Mouse (Mus musculus): ENCODE results near the gene Plekhh2. TPM values are rescaled to one million over a fixed set of nuclear protein-coding genes. Genes with fewer than 3 reads are reported as not detected.

Plekhh2 gene
- polyA plus RNA-seq, 1 experiment: 0.63 TPM

DNA sequence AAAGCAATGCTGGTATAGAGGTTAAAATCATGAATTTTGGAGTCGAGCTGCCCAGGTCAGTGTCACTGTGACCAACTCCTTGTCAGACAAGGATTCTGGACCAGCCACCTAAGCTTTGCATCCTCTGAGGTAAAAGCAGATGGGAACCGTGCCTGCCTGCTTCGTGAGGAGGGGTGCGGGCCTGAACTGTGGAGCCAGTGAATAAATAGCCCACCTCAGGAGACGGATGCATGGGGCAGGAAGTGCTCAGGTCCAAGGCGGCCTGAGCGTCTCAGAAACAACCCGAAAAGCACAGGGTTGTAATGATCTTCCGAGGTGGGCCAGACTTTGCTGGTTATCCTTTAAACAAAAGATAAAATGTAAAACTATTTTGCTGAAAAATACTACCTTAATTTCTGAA lies 133.4 kb downstream of the Plekhh2 start:
- Histone ChIP-seq H3K27ac (ENCODE audit: insufficient read depth, low read depth, low read length) (no peak overlapping the region), H3K4me3 (ENCODE audit: insufficient read depth, low read length) (no peak overlapping the region), H3K4me1 (ENCODE audit: control insufficient read depth, insufficient read depth, low read length) (peaks cover 18% of the 10 kb centered on the region)
- TF ChIP-seq CTCF (IDR thresholded peaks at IDR 0.05; ENCODE audit: low read depth, low read length): no peak
- TF ChIP-seq POLR2A (IDR thresholded peaks at IDR 0.05; ENCODE audit: borderline replicate concordance, low read depth, low read length): no peak

DNA sequence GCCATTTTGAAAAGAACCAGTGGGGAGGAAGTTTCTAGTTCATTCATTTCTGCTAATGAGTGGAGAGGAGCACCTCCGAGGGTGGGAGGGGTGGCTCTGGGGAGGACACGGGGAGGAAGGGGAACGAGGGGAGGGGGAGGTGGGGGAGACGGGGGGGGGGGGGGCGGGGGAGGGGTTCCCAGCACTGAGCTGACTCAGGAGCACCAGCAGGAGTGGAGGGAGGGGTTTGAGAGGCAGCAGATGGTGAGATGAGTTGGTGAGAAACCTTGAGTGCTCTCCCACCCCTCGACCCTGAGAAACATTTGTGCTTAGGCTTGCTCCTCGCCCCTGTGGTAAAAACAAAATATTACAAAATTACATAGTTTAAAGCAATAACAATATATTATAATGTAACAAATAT lies 134.2 kb downstream of the Plekhh2 start:
- Histone ChIP-seq H3K27ac (ENCODE audit: insufficient read depth, low read depth, low read length) (no peak overlapping the region), H3K4me3 (ENCODE audit: insufficient read depth, low read length) (no peak overlapping the region), H3K4me1 (ENCODE audit: control insufficient read depth, insufficient read depth, low read length) (peaks cover 17% of the 10 kb centered on the region)
- TF ChIP-seq CTCF (IDR thresholded peaks at IDR 0.05; ENCODE audit: low read depth, low read length) (no peak), POLR2A (IDR thresholded peaks at IDR 0.05; ENCODE audit: borderline replicate concordance, low read depth, low read length) (no peak)

DNA sequence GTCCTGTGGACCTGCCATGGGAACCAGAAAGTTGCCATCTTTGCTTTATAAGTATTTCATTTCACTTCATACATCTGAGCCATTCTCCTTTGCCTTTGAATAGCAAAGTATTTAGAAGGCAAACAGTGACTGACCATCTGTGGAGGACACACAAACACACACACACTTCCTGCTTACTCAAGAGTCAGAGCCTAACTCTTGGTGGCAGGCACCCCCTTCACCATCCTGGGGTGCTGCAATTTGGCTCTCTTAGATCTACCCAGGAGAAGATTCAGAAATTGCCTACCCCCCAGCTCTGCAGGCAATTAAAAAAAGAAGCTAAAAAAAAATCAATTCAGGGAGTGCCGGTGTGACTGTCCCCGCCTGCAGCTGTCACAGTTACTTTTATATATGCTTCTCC lies 134.8 kb downstream of the Plekhh2 start:
- no peak overlapping the region for H3K4me3 ChIP-seq (ENCODE audit: insufficient read depth, low read length)
- no peak overlapping the region for H3K27ac ChIP-seq (ENCODE audit: insufficient read depth, low read depth, low read length)
- peaks cover 17% of the 10 kb centered on the region for H3K4me1 ChIP-seq (ENCODE audit: control insufficient read depth, insufficient read depth, low read length)
- no peak for TF ChIP-seq CTCF (IDR thresholded peaks at IDR 0.05; ENCODE audit: low read depth, low read length)
- no peak for TF ChIP-seq POLR2A (IDR thresholded peaks at IDR 0.05; ENCODE audit: borderline replicate concordance, low read depth, low read length)

DNA sequence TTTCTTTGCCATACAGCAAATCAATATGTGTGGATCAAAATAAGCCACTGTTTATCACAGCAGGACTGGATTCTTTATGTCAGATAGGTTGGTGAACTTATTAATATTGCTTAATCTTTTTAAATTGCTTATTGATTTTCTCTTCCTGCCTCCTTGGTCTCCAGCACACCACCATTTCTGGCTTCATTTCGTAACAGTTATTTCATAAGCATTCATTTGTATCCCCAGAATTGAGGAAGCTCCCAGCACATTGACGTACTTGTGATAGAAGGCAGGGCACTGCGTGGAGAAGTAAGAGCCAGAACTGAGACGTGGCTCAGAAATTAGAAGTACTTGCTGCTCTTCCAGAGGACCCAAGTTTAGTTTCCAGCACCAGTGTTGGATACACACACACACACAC lies 135.9 kb downstream of the Plekhh2 start:
- Histone ChIP-seq H3K4me1 (ENCODE audit: control insufficient read depth, insufficient read depth, low read length) (peaks cover 17% of the 10 kb centered on the region), H3K4me3 (ENCODE audit: insufficient read depth, low read length) (no peak overlapping the region), H3K27ac (ENCODE audit: insufficient read depth, low read depth, low read length) (0 out of 2 replicates have a peak overlapping the region, but pooled peaks have one; percentile 34)
- TF ChIP-seq POLR2A (IDR thresholded peaks at IDR 0.05; ENCODE audit: borderline replicate concordance, low read depth, low read length): no peak
- no peak for TF ChIP-seq CTCF (IDR thresholded peaks at IDR 0.05; ENCODE audit: low read depth, low read length)

DNA sequence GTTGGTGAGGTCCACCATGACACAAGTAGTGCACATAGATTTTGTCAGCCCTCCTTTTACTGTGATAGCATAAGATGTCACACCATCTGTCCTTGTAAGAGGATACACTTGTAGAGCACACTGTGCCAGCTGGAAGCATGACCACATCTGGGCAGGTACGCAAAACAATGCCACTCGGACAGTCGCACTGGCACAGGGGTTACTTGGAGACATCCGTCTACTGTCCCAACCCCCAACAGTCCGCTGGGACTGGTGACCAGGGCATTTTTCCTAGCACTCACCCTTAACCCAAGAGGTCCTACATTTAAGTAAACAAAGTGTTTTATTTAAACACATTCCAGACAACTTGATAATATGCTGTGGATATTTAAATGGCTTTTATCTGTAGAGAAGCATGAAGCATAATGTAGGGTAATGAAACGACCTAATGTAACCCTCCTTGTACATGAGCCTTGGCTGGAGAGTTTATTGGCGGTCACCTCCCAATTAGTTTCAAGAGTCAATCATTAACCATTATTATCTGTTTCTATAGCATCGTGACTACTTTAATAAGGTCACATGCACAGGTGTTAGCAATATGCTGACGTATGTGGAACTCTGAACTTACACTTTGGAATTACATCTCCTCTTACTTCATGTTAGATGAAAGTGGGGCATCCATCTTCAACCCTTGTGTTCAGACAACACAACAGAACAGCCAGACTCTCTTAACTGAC lies 138.8 kb downstream of the Plekhh2 start:
- H3K4me1 ChIP-seq (ENCODE audit: control insufficient read depth, insufficient read depth, low read length): peaks cover 17% of the 10 kb centered on the region
- TF ChIP-seq CTCF (IDR thresholded peaks at IDR 0.05; ENCODE audit: low read depth, low read length) (no peak), POLR2A (IDR thresholded peaks at IDR 0.05; ENCODE audit: borderline replicate concordance, low read depth, low read length) (no peak)
- no peak overlapping the region for H3K27ac ChIP-seq (ENCODE audit: insufficient read depth, low read depth, low read length)
- H3K4me3 ChIP-seq (ENCODE audit: insufficient read depth, low read length): no peak overlapping the region

DNA sequence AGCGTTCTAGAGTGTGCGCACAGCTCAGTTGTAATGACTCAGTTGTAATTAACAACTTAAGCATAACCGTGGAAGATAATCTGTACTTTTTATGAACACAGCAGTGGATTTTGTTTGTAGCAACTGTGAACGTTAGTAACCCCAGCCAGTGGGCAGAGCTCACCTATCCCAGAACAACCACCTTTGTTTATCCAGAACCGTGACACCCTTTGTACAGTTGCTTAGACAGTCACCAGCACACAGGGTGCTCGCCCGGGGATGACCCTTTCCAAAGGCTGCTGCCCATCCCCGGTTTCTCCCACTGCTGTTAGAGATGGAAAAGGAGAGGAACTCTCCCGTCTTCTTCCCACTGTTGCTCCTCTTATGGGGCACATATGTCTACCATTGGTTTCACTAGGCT lies 141.8 kb downstream of the Plekhh2 start:
- H3K4me3 ChIP-seq (ENCODE audit: insufficient read depth, low read length): no peak overlapping the region
- no peak overlapping the region for H3K27ac ChIP-seq (ENCODE audit: insufficient read depth, low read depth, low read length)
- TF ChIP-seq CTCF (IDR thresholded peaks at IDR 0.05; ENCODE audit: low read depth, low read length) (no peak), POLR2A (IDR thresholded peaks at IDR 0.05; ENCODE audit: borderline replicate concordance, low read depth, low read length) (no peak)
- H3K4me1 ChIP-seq (ENCODE audit: control insufficient read depth, insufficient read depth, low read length): no peaks in the 10 kb centered on the region

DNA sequence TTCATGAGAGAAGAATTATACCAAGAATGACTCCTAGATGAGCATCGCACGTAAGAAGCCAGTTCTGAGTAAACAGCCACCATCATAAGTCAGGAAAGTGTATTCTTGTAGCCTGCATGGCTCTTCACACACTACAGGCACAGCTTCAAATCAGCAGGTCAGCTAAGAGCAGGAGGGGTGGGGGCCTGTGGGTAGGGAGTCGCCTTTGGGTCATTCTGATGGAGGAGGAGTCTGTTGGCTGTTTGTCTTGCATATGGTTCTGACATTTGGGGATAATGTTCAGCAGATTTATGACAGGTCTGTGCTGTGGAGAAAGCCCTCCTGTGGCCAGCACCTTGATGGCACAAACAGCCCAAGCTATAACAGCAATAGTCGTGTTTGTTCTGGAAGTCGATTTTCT lies 144.5 kb downstream of the Plekhh2 start:
- H3K4me3 ChIP-seq (ENCODE audit: insufficient read depth, low read length): no peak overlapping the region
- no peak overlapping the region for H3K27ac ChIP-seq (ENCODE audit: insufficient read depth, low read depth, low read length)
- no peaks in the 10 kb centered on the region for H3K4me1 ChIP-seq (ENCODE audit: control insufficient read depth, insufficient read depth, low read length)
- no peak for TF ChIP-seq POLR2A (IDR thresholded peaks at IDR 0.05; ENCODE audit: borderline replicate concordance, low read depth, low read length)

DNA sequence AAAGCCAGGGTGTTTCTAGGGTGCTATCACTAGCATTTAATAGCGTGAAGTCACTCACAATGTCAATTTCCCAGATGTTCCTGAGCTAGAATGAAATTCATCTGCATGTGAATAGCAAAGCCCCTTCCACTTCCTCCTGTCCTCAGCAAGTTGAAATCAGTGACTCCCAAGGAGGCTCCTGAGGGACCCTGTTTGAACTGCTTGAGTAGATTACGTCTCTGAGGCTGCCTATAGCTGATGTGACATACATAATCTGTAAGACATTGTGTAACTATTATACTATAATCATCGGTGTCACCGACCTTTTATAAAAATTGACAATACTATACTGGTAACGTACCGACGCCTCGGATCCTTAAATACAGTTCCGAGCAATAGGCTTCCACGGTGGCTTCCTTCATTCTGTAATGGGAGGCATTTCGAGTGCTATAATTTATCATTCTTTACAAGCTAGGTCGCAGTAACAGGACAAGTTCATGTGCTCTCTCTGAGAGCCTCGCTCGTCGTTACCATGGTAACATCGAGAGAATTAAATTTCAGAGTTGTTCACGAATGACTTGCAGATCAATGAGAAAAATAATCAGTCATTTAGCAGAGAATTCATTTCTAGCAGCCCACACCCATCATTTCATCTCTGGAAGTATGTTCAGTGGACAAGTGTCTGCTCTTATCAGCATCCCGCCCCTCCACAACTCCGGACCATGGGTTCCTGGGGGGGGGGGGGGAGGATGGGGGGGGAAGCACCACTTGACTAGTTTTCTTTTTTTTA lies 145.1 kb downstream of the Plekhh2 start:
- no peak overlapping the region for H3K4me3 ChIP-seq (ENCODE audit: insufficient read depth, low read length)

DNA sequence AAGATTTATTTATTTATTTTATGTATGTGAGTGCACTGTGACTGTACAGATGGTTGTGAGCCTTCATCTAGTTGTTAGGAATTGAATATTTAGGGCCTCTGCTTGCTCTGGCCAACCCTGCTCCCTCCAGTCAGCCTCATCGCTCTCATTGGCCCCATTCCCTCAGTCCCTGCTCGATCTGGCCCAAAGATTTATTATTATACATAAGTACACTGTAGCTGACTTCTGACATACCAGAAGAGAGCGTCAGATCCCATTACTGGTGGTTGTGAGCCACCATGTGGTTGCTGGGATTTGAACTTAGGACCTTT lies 145.7 kb downstream of the Plekhh2 start:
- no peaks in the 10 kb centered on the region for H3K4me1 ChIP-seq (ENCODE audit: control insufficient read depth, insufficient read depth, low read length)
- no peak overlapping the region for H3K27ac ChIP-seq (ENCODE audit: insufficient read depth, low read depth, low read length)
- no peak overlapping the region for H3K4me3 ChIP-seq (ENCODE audit: insufficient read depth, low read length)
- TF ChIP-seq POLR2A (IDR thresholded peaks at IDR 0.05; ENCODE audit: borderline replicate concordance, low read depth, low read length): no peak
- TF ChIP-seq CTCF (IDR thresholded peaks at IDR 0.05; ENCODE audit: low read depth, low read length): no peak

More for the DNA sequence above, 145.1 kb downstream of the Plekhh2 start:
- no peak for TF ChIP-seq POLR2A (IDR thresholded peaks at IDR 0.05; ENCODE audit: borderline replicate concordance, low read depth, low read length)
- no peak for TF ChIP-seq CTCF (IDR thresholded peaks at IDR 0.05; ENCODE audit: low read depth, low read length)
- H3K4me1 ChIP-seq (ENCODE audit: control insufficient read depth, insufficient read depth, low read length): no peaks in the 10 kb centered on the region
- H3K27ac ChIP-seq (ENCODE audit: insufficient read depth, low read depth, low read length): no peak overlapping the region

DNA sequence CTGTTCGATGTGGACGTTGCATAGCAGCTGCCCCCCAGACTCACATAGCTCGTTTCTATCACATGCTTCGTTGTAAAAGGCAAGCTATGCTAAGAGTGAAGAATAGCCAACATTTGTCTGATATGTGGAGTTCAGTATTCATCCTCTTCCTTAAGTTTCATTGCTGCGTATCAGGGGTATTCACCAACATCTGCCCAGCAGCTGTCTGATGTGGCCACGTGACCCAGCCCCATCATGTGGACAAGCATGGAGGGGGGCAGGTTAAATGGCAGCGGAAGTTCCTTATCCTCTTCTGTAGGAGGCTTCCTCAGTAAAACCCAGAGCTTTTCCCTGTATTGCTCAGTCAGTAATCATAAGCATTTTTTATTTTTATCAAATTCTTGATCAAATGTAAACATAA lies 146.1 kb downstream of the Plekhh2 start:
- Histone ChIP-seq H3K4me3 (ENCODE audit: insufficient read depth, low read length) (no peak overlapping the region), H3K4me1 (ENCODE audit: control insufficient read depth, insufficient read depth, low read length) (no peaks in the 10 kb centered on the region), H3K27ac (ENCODE audit: insufficient read depth, low read depth, low read length) (no peak overlapping the region)
- TF ChIP-seq CTCF (IDR thresholded peaks at IDR 0.05; ENCODE audit: low read depth, low read length): no peak
- no peak for TF ChIP-seq POLR2A (IDR thresholded peaks at IDR 0.05; ENCODE audit: borderline replicate concordance, low read depth, low read length)

Measured in bone marrow macrophage, adult 2 months (primary cell).